Mouse (Mus musculus) midbrain, embryonic 14.5 days (tissue): ENCODE results near the gene Ruvbl2. TPM values are rescaled to one million over a fixed set of nuclear protein-coding genes. Genes with fewer than 3 reads are reported as not detected.
"Not testable (repeated sequence)": the region's sequence is repeated elsewhere in the genome, so short reads cannot be mapped to it uniquely, and the experiment has no call there.

Source experiments
- ATAC-seq: fragments of 200-750 bp; cut with Nextera tagmentation; 2 replicates; pipeline ENCODE4 v1.8.0; 2017; ENCODE audit warnings: moderate number of reproducible peaks, moderate library complexity; ENCODE audit not compliant: low FRiP score, low TSS enrichment
- DNase-seq: peaks from one replicate; pipeline ENCODE4 v3.0.0-alpha.2; 2015
- H3K27ac ChIP-seq: fragments of 300-500 bp; sonication (generic); replicated peaks from 2 replicates; pipeline ENCODE4 v1.5.1; 2014; ENCODE audit warnings: mild to moderate bottlenecking, low read depth, low read length, moderate library complexity
- H3K27me3 ChIP-seq: fragments of 300-500 bp; sonication (generic); 2 replicates; pipeline ENCODE4 v1.6.1; 2014; ENCODE audit warnings: low read length, control low read depth, mixed read lengths; ENCODE audit not compliant: control insufficient read depth, insufficient read depth
- H3K36me3 ChIP-seq: fragments of 300-500 bp; sonication (generic); 2 replicates; pipeline ENCODE4 v1.6.1; 2014; ENCODE audit warnings: low read length, control low read depth; ENCODE audit not compliant: control insufficient read depth, insufficient read depth
- H3K4me1 ChIP-seq: fragments of 300-500 bp; sonication (generic); 2 replicates; pipeline ENCODE4 v1.6.1; 2014; ENCODE audit warnings: mild to moderate bottlenecking, antibody characterized with exemption, low read length, control low read depth; ENCODE audit not compliant: control insufficient read depth, insufficient read depth
- H3K4me2 ChIP-seq: fragments of 300-500 bp; sonication (generic); 2 replicates; pipeline ENCODE4 v1.6.1; 2014; ENCODE audit warnings: mild to moderate bottlenecking, low read length, moderate library complexity
- H3K4me3 ChIP-seq: fragments of 300-500 bp; sonication (generic); replicated peaks from 2 replicates; pipeline ENCODE4 v1.5.1; 2014; ENCODE audit warnings: low read depth, low read length
- H3K9ac ChIP-seq: fragments of 300-500 bp; sonication (generic); replicated peaks from 2 replicates; pipeline ENCODE4 v1.6.1; 2014; ENCODE audit warnings: mild to moderate bottlenecking, low read length, moderate library complexity
- H3K9me3 ChIP-seq: fragments of 300-500 bp; sonication (generic); 2 replicates; pipeline ENCODE4 v1.6.1; 2016; ENCODE audit warnings: low read length, control low read depth, mixed read lengths; ENCODE audit not compliant: control insufficient read depth
- WGBS: fragments of 180-500 bp; shearing (Covaris S2); extraction: QIAGEN DNeasy Blood & Tissue Kit; methylation state at CpG from one replicate; pipeline ENCODE4 v1.1.7; 2014; 5-methylcytosine and 5-hydroxymethylcytosine counted together
- polyA plus RNA-seq: library from polyadenylated mRNA; unstranded; fragments of >200 nt; fragmentation: Nextera tagmentation; extraction: Ambion mirVana; gene quantifications from 2 replicates; pipeline ENCODE4 v1.2.1, GENCODE M21; 2014

The Ruvbl2 gene
- polyA plus RNA-seq, 1 experiment from 2014 or later, result 110 TPM

DNA sequence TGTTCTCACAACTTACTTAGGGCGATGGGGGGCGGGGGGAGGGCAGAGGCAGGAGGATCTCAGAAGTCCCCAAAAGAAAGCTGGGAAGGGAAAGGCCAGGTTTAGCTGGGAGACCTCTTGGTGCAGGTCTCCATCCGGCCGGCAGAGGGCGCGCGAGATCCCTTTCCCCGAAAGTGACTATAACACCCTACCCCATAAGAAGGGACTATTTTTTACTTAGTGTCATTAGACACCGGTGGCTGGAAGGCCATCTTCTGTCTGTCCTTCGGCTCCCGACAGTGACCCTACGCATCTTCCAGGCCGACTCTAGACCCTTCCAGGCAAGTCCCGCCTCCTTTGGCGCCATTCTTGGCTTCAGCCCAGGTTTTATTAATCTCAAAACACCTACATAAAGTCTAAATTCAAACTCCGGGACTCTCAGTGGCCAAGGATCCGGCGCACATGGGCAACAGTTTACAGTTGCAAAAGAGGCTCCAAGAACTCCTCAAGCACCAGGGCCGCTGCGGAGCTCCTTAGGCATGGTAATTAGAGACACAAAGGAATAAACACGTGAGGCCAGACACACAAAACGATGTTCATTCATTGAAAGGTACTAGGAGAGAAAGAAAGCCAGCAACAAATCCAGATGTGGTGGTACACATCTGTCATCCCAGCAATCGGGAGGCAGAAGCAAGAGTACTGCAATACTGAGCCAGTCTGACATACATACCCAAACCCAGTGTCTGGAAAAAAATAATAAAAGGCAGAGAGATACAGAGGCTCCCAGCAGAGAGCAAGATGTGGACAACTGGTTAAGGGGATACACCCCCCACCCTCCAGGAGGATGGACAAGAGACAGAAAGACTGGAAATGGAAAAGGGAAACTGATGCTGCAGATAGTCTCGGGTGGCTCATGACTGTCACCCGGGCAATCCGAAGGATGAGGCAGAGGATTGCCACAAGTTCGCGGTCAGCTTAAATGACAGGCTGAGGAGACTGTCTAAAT is 32.5 kb downstream of the Ruvbl2 start, which contains the start of gene Kcna7:
Gene Kcna7 (plus strand): TSS at position 563 of the 985 bp plus-strand sequence.
- H3K27ac ChIP-seq, result no peak within 1 kb of the TSS
- ATAC-seq, result no peak
- H3K27me3 ChIP-seq, result peaks cover 55% of the 10 kb centered on the region
- no peak within 1 kb of the TSS for H3K9ac ChIP-seq
- no peaks in the 10 kb centered on the region for H3K36me3 ChIP-seq
- H3K4me2 ChIP-seq, result peak within 1 kb of the TSS; percentile 43
- 12% methylated on average over 28 of the region's 28 CpGs for WGBS
- peak within 1 kb of the TSS; percentile 26 for H3K4me3 ChIP-seq
- DNase-seq, result peak; percentile 65
- no peaks in the 10 kb centered on the region for H3K4me1 ChIP-seq
- no peaks in the 10 kb centered on the region for H3K9me3 ChIP-seq

DNA sequence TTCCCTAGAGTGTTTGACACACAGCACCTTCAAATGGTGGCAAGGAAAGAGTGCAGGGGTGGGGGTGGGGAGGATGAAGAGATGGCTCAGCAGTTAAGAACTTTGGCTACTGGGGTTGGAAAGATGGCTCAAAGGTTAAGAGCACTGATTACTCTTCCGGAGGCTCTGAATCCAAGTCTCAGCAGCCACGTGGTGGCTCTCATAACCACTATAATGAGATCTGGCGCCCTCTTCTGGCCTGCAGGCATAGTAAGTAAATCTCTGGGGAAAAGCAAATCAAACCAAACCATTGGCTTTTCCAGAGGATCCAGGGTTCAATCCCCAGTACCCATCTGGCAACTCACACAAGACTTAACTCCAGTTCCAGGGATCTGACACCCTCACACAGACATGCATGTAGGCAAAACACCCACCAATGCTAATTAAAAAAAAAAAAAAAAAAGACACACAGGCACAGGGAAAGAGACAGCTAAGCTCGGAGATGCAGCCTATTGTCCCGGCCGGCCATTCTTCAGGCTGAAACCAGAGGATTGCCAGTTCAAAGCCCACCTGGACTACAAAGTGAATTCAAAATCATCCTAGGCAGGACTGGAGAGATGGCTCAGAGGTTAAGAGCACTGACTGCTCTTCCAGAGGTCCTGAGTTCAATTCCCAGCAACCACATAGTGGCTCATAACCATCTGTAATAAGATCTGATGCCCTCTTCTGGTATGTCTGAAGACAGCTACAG is 34.2 kb downstream of the Ruvbl2 start:
- Histone ChIP-seq H3K9me3 (no peaks in the 10 kb centered on the region), H3K27me3 (peaks cover 40% of the 10 kb centered on the region), H3K4me2 (no peak overlapping the region), H3K9ac (no peak overlapping the region), H3K4me1 (no peaks in the 10 kb centered on the region), H3K4me3 (no peak overlapping the region), H3K27ac (no peak overlapping the region), H3K36me3 (no peaks in the 10 kb centered on the region)
- WGBS, result 43% methylated on average over 6 of the region's 6 CpGs
- no peak for ATAC-seq
- DNase-seq, result peak; percentile 79

DNA sequence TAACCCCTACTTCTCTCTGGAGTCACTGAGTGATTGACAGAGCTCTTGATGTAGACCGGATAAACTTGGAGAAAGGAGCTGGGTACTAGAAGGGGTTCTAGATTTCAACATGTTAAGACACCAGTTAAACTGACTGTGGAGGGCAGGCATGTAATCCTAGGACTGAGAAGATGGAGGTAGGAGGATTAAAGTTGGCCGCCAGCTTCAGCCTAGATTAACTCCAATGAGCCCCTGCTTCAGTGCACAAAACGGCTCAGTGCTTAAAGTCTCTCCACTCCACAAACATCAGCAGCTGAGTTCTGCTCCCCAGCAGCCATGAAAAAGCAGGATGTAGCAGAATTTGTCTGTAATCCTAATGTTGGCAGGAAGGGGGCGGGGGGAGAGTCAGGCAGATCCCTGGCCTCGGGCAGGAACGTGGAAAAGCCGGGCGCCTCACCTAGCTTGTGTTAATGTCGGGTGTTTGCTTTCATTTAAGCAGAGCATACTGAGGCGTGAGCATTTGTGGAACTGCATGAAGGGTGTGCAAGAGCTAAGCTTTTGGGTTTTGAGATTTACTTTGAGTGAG is 36.3 kb downstream of the Ruvbl2 start:
- Histone ChIP-seq H3K9ac (no peak overlapping the region), H3K27ac (no peak overlapping the region), H3K4me3 (no peak overlapping the region), H3K4me1 (no peaks in the 10 kb centered on the region), H3K4me2 (no peak overlapping the region), H3K27me3 (peaks cover 19% of the 10 kb centered on the region), H3K36me3 (no peaks in the 10 kb centered on the region), H3K9me3 (no peaks in the 10 kb centered on the region)
- no peak for DNase-seq
- ATAC-seq, result no peak
- 72% methylated on average over 10 of the region's 10 CpGs for WGBS

DNA sequence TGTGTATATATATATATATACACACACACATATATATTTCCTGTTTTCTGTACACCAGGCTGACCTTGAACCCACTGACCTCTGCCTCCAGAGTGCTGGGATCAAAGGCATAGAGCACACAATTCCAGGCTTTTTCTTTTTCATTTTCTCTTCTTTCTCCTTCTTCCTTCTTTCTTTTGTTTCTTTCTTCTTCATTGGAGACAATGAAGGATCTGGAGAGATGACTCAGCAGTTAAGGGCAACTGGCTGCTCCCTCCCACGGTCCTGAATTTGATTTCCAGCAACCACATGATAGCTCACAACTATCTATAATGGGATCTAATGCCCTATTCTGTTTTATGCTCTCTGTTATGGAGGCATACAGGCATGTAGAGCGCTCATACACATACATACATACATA is 41.1 kb downstream of the Ruvbl2 start:
- ATAC-seq, result no peak
- H3K4me3 ChIP-seq, result no peak overlapping the region
- no peak overlapping the region for H3K27ac ChIP-seq
- H3K9ac ChIP-seq, result no peak overlapping the region
- H3K4me2 ChIP-seq, result no peak overlapping the region
- WGBS, result 67% methylated on average over 2 of the region's 2 CpGs
- H3K27me3 ChIP-seq, result no peaks in the 10 kb centered on the region
- no peaks in the 10 kb centered on the region for H3K9me3 ChIP-seq
- H3K36me3 ChIP-seq, result peaks cover 13% of the 10 kb centered on the region
- H3K4me1 ChIP-seq, result peaks cover 18% of the 10 kb centered on the region
- no peak for DNase-seq

DNA sequence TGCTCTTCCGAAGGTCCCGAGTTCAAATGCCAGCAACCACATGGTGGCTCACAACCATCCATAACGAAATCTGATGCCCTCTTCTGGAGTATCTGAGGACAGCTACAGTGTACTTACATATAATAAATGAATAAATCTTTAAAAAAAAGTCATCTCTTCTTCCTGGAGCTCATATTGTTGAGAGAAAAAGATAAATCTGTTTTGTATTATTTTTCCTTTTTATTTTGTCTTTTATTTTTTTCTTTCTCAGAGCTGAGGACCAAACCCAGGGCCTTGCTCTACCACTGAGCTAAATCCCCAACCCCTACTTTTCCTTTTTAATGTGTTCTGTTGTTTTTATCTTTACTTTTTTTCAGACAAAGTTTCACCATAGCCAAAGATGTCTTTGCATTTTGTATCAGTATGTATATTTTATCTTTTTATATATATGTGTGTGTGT is 41.5 kb downstream of the Ruvbl2 start:
- 5% methylated on average over 3 of the region's 3 CpGs for WGBS
- H3K9ac ChIP-seq, result peak overlapping the region; percentile 24; the same call in 1 of the 2 replicates
- peak overlapping the region; percentile 59 for H3K4me2 ChIP-seq
- H3K27ac ChIP-seq, result 0 out of 2 replicates have a peak overlapping the region, but pooled peaks have one; percentile 69
- peak; percentile 7 for ATAC-seq
- H3K36me3 ChIP-seq, result peaks cover 17% of the 10 kb centered on the region
- H3K9me3 ChIP-seq, H3K27me3 ChIP-seq, DNase-seq: not testable (repeated sequence)
- peak overlapping the region; percentile 68 for H3K4me3 ChIP-seq
- peaks cover 18% of the 10 kb centered on the region for H3K4me1 ChIP-seq

DNA sequence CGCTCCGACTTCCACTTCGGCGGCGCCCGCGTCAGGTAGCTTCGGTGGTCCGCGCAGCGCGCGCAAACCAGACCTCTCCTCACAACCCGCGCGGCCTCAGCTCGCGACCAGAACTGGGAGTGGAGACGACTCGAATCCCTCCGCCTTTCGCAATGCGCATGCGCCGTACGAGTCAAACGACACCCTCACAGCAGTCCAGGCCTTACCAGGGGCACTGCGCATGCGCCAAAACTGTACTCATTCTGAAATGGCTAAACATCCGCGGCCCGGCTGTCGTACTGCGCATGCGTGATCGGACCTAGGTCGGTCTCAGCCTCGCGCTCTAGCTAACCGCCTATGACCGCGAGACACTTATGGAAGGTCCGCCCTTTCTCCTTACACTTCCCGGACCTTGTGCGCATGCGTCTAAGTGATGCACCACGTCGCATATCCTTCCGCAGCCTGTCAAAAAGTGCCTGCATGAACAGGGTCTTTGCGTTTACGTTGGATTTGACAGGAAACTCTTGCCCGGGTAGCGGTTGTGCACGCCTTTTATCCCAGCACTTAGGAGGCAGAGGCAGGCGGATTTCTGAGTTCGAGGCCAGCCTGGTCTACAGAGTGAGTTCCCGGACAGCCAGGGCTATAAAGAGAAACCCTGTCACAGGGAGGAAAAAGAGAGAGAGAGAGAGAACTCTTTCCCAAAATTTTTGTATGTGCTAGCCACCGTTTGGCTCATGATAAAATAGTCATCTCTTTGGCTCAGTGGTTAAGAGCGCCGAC is 42.1 kb downstream of the Ruvbl2 start, which contains the start of gene Snrnp70:
Gene Snrnp70 (minus strand): TSS at position 165 of the 759 bp plus-strand sequence.
- Histone ChIP-seq H3K27me3 (no peaks in the 10 kb centered on the region), H3K4me3 (peak within 1 kb of the TSS; percentile 68), H3K27ac (peak within 1 kb of the TSS; percentile 95), H3K4me2 (peak within 1 kb of the TSS; percentile 99), H3K9me3 (no peaks in the 10 kb centered on the region), H3K36me3 (peaks cover 22% of the 10 kb centered on the region), H3K9ac (peak within 1 kb of the TSS; percentile 87), H3K4me1 (peaks cover 18% of the 10 kb centered on the region)
- ATAC-seq, result peak; percentile 96
- peak; percentile 100 for DNase-seq
- WGBS, result under 1% methylated on average over 60 of the region's 60 CpGs

DNA sequence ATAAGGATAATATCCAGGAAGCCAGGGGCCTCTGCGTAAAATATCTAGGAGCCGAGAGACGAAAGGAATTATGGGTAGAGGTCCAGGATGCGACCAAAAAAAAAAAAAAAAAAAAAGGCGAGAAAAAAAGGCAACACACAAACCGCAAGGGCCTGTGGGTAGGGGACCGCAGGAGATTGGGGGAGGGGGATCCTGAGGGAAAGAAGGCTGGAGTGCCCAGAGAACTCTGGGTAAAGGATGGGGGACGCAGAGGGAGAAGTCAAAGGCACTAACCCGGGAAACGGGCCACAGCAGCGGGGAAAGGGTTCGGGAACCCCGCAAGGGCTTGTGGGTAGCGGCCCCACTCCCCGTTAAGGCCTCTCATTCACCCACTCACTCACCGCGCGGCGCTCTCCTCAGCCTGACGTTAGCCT is 42.8 kb downstream of the Ruvbl2 start:
- ATAC-seq (peak; percentile 81), DNase-seq (peak; percentile 88)
- Histone ChIP-seq H3K27ac (peak overlapping the region; percentile 95), H3K4me1 (peaks cover 18% of the 10 kb centered on the region), H3K9ac (peak overlapping the region; percentile 87), H3K4me2 (peak overlapping the region; percentile 99), H3K4me3 (peak overlapping the region; percentile 68), H3K9me3 (no peaks in the 10 kb centered on the region), H3K36me3 (peaks cover 29% of the 10 kb centered on the region), H3K27me3 (no peaks in the 10 kb centered on the region)
- WGBS, result 0% methylated on average over 20 of the region's 20 CpGs

DNA sequence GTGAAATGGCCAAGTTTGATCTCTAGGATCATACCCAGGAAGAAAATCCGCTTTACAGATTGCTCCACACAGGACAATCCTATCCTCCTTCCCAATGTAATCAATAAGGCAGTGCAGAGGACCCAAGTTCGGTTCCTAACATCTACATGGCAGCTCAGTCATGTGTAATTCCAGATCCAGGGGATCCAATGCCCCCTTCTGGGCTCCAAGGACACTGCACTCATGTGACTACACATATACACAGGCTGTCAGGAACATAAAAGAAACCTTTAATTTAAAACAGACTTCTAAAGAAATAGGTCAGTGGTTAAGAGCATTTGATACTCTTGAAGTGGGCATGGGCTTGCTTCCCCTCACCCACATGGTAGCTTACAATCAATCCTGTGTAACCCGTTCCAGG is 51.8 kb downstream of the Ruvbl2 start:
- DNase-seq, result no peak
- Histone ChIP-seq H3K27ac (no peak overlapping the region), H3K9me3 (no peaks in the 10 kb centered on the region)

More for the DNA sequence above, 51.8 kb downstream of the Ruvbl2 start:
- ATAC-seq, result no peak
- H3K4me2 ChIP-seq, result no peak overlapping the region
- H3K27me3 ChIP-seq, result no peaks in the 10 kb centered on the region
- peaks cover 99% of the 10 kb centered on the region for H3K36me3 ChIP-seq
- 94% methylated on average over 3 of the region's 3 CpGs for WGBS
- H3K4me3 ChIP-seq, result no peak overlapping the region
- no peaks in the 10 kb centered on the region for H3K4me1 ChIP-seq
- H3K9ac ChIP-seq, result no peak overlapping the region
